Mouse (Mus musculus) forebrain, embryonic 14.5 days (tissue): ENCODE data around the gene Tnfaip8l2. TPM values are rescaled to one million over a fixed set of nuclear protein-coding genes. Genes with fewer than 3 reads are reported as not detected.

Experiments
- ATAC-seq: fragments of 200-750 bp; cut with Nextera tagmentation; 2 replicates; pipeline ENCODE4 v1.8.0; 2017; ENCODE audit warnings: mild to moderate bottlenecking, moderate library complexity
- DNase-seq: peaks from one replicate; pipeline ENCODE4 v3.0.0-alpha.2; 2015; ENCODE audit warnings: low spot score
- H3K27ac ChIP-seq: fragments of 300-500 bp; sonication (generic); 2 replicates; pipeline ENCODE4 v1.5.1; 2014; ENCODE audit warnings: low read depth, mild to moderate bottlenecking, control low read depth, low read length, moderate library complexity
- H3K27me3 ChIP-seq: fragments of 300-500 bp; sonication (generic); replicated peaks from 2 replicates; pipeline ENCODE4 v1.6.1; 2014; ENCODE audit warnings: low read length, control low read depth, mixed read lengths; ENCODE audit not compliant: control insufficient read depth, insufficient read depth
- H3K36me3 ChIP-seq: fragments of 300-500 bp; sonication (generic); 2 replicates; pipeline ENCODE4 v1.6.1; 2014; ENCODE audit warnings: low read length, control low read depth; ENCODE audit not compliant: control insufficient read depth, insufficient read depth
- H3K4me1 ChIP-seq: fragments of 300-500 bp; sonication (generic); 2 replicates; pipeline ENCODE4 v1.6.1; 2014; ENCODE audit warnings: antibody characterized with exemption, low read length, control low read depth; ENCODE audit not compliant: control insufficient read depth, insufficient read depth
- H3K4me2 ChIP-seq: fragments of 300-500 bp; sonication (generic); 2 replicates; pipeline ENCODE4 v1.6.1; 2014; ENCODE audit warnings: mild to moderate bottlenecking, control low read depth, low read length
- H3K4me3 ChIP-seq: fragments of 300-500 bp; sonication (generic); 2 replicates; pipeline ENCODE4 v1.5.1; 2014; ENCODE audit warnings: low read depth, low read length, control low read depth
- H3K9ac ChIP-seq: fragments of 300-500 bp; sonication (generic); 2 replicates; pipeline ENCODE4 v1.6.1; 2014; ENCODE audit warnings: mild to moderate bottlenecking, low read length, control low read depth, moderate library complexity
- H3K9me3 ChIP-seq: fragments of 300-500 bp; sonication (generic); replicated peaks from 2 replicates; pipeline ENCODE4 v1.6.1; 2016; ENCODE audit warnings: low read length, control low read depth, mixed read lengths; ENCODE audit not compliant: control insufficient read depth
- WGBS: fragments of 180-500 bp; shearing (Covaris S2); extraction: QIAGEN DNeasy Blood & Tissue Kit; methylation state at CpG from one replicate; pipeline ENCODE4 v1.1.7; 2014; 5-methylcytosine and 5-hydroxymethylcytosine counted together
- polyA plus RNA-seq: library from polyadenylated mRNA; unstranded; fragments of >200 nt; fragmentation: Nextera tagmentation; extraction: Ambion mirVana; gene quantifications from 2 replicates; pipeline ENCODE4 v1.2.1, GENCODE M21; 2014

Gene Tnfaip8l2
- polyA plus RNA-seq, 1 experiment from 2014 or later: 2.6 TPM

DNA sequence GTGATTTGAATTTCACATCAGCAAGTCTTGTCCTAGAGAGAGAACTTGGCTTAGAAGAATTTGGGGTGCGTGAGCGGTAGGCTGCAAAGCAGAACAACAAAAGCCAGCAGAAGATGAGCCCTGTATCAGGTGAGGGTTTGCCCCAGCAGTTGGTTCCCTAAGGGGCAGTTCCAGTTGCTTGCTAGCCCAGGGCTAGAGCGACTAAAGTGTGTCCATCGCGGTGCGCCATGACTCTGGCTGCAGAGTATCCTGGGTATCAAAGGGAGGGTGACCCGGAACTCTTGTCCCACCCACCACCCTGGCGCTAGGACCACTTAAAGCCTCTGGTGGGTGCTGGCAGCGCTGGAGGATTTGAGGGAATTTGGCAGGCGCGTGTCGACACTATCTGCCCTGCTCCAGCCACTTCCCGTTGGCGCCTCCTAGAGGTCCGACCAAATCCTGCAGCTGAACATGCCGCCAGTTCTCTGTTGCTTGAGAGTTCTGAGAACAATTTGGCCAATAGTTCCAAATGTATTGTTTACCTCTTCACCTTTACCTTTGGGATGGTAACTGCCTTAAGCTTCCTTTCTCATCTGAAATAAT is 31.9 kb upstream of the Tnfaip8l2 start:
- peaks cover 7% of the 10 kb centered on the region; the same call in 1 of the 2 replicates for H3K4me1 ChIP-seq
- no peaks in the 10 kb centered on the region for H3K9me3 ChIP-seq
- H3K27ac ChIP-seq: no peak overlapping the region
- H3K36me3 ChIP-seq: peaks cover 49% of the 10 kb centered on the region
- H3K4me2 ChIP-seq: peak overlapping the region; percentile 42
- 4% methylated on average over 16 of the region's 16 CpGs for WGBS
- no peak overlapping the region for H3K9ac ChIP-seq
- ATAC-seq (peak; percentile 67), DNase-seq (peak; percentile 85)
- H3K4me3 ChIP-seq: no peak overlapping the region
- H3K27me3 ChIP-seq: peaks cover 42% of the 10 kb centered on the region

DNA sequence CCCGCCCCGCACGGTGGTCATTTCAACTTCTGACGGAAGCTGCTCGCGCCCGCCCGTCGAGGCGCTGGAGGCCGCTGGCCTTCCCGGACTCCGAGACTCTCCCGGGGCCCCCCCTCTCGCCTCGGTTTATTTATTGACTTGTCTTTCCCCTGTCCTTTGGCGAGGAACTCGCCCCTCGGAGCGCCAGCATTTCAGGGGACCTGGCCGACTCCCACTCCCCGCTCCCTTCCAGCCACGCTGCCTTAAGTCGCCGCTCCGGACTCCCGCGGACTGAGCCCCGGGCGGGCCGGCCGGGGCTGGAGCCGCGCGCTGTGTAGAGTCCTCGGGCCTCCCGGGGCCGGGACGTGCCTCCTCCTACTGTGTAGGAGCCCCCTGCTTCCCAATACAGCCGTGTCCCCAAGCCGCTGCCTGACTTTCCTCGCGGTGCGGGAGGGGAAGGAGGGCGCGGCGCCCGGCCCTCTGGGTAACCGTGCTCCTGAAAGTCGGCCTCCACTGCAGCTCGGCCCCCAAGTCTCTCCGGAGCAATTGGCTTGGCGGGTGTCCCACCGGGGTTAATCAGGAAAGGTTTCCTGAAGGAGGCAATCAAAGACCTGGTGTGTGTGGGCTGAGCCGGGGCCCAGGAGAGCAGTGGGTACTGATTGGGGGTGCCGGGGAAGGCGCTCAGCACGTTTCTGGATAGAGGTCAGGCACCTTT is 31.2 kb upstream of the Tnfaip8l2 start:
- Histone ChIP-seq H3K9me3 (no peaks in the 10 kb centered on the region), H3K4me3 (peak overlapping the region; percentile 21), H3K4me2 (peak overlapping the region; percentile 42), H3K27ac (no peak overlapping the region), H3K36me3 (peaks cover 56% of the 10 kb centered on the region), H3K27me3 (peaks cover 42% of the 10 kb centered on the region), H3K9ac (peak overlapping the region; percentile 29; the same call in 1 of the 2 replicates), H3K4me1 (peaks cover 7% of the 10 kb centered on the region; the same call in 1 of the 2 replicates)
- WGBS: 3% methylated on average over 57 of the region's 58 CpGs
- peak; percentile 16 for DNase-seq
- peak; percentile 40 for ATAC-seq

DNA sequence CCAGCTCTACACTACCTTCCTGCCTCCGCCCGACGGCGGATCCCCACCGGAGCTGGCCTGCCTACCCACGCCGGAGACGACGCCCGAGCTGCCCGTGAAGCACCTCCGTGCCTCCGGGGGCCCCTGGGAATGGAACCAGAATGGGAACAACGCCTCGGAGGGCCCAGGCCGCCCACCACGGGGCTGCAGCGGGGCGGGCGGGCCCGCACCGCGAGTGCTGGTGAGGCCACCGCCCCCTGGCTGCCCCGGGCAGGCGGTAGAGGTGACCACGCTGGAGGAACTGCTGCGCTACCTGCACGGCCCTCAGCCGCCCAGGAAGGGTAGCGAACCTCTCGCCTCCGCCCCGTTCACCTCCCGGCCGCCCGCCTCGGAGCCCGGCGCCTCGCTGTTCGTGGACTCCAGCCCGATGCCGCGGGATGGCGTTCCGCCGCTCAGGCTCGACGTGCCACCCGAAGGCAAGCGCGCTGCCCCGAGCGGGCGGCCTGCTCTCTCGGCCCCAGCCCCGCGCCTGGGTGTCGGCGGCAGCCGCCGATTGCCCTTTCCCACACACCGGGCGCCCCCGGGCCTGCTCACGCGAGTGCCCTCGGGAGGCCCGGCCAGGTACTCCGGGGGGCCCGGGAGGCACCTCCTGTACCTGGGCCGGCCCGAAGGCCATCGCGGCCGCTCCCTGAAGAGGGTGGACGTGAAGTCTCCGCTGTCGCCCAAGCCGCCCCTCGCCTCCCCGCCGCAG is 30.5 kb upstream of the Tnfaip8l2 start:
- no peaks in the 10 kb centered on the region for H3K9me3 ChIP-seq
- no peak overlapping the region for H3K4me3 ChIP-seq
- WGBS: 15% methylated on average over 83 of the region's 84 CpGs
- no peak overlapping the region; the same call in 1 of the 2 replicates for H3K9ac ChIP-seq
- peaks cover 63% of the 10 kb centered on the region for H3K36me3 ChIP-seq
- no peak for DNase-seq
- H3K4me2 ChIP-seq: no peak overlapping the region
- peak; percentile 16 for ATAC-seq
- H3K4me1 ChIP-seq: peaks cover 7% of the 10 kb centered on the region; the same call in 1 of the 2 replicates
- no peak overlapping the region for H3K27ac ChIP-seq
- H3K27me3 ChIP-seq: peaks cover 42% of the 10 kb centered on the region

DNA sequence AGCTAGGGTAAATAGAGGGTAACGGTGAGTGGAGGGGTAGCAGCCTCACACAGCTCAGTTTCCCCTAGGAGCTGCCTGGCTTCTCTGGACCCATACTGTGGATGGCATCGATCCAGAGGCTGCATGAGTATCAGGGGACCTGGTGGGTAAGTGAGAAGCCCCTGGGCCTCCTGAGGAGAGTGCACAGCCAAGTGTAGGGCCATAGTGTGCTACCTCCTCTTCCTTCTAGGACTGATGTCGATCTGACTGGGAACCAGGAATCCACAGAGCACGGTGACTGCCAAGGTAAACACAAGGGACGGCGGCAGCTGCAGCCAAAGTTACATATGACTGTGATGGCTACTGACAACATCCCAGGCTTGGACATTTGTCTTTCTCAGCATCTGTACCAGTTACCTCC is 28.9 kb upstream of the Tnfaip8l2 start:
- ATAC-seq (no peak), DNase-seq (no peak)
- Histone ChIP-seq H3K36me3 (peaks cover 79% of the 10 kb centered on the region), H3K27ac (no peak overlapping the region), H3K4me1 (peaks cover 7% of the 10 kb centered on the region; the same call in 1 of the 2 replicates), H3K4me2 (no peak overlapping the region), H3K27me3 (peaks cover 42% of the 10 kb centered on the region), H3K9ac (no peak overlapping the region), H3K4me3 (no peak overlapping the region), H3K9me3 (no peaks in the 10 kb centered on the region)
- WGBS: 91% methylated on average over 6 of the region's 6 CpGs

DNA sequence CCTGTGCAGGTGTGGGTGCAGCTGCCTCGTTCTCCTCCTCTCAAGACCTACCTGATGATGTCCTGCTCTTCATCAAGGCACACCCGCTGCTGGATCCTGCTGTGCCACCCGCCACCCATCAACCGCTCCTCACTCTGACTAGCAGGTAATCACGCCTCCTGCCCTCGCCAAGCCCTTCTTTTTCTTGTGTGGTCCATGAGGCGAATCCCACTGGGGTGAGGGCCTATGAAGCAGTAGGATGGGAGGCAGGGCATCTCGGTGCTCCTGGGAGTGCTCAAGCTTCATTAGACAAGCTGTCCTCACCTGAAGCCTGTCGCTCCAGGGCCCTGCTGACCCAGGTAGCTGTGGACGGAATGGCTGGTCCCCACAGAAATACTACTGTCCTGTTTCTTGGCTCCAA is 27.8 kb upstream of the Tnfaip8l2 start:
- H3K9ac ChIP-seq: no peak overlapping the region
- H3K27ac ChIP-seq: no peak overlapping the region
- H3K9me3 ChIP-seq: no peaks in the 10 kb centered on the region
- H3K4me3 ChIP-seq: no peak overlapping the region
- peaks cover 90% of the 10 kb centered on the region for H3K36me3 ChIP-seq
- peaks cover 42% of the 10 kb centered on the region for H3K27me3 ChIP-seq
- H3K4me1 ChIP-seq: peaks cover 7% of the 10 kb centered on the region; the same call in 1 of the 2 replicates
- ATAC-seq (no peak), DNase-seq (no peak)
- 84% methylated on average over 10 of the region's 10 CpGs for WGBS
- H3K4me2 ChIP-seq: no peak overlapping the region

DNA sequence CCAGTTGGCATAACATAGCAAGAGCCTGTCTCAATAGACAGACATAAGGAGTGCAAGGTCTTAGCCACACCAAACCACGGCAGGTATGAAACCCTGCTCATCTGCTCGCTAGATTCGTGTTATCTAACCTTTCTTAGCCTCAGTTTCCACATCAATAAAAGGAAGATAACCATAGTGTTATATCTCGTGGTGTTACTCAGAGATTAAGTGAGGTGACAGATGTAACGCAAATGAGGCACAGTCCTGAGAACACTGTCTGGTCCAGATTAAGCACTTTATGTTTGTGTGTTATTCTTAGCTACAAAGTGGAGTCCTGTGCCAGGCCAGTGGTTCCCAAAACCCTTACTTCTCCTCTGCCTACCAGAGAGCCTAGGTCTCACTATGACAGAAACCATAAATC is 22.7 kb upstream of the Tnfaip8l2 start:
- Histone ChIP-seq H3K4me2 (no peak overlapping the region), H3K27me3 (peaks cover under 1% of the 10 kb centered on the region; the same call in 1 of the 2 replicates), H3K9ac (no peak overlapping the region), H3K4me1 (peaks cover 21% of the 10 kb centered on the region), H3K27ac (no peak overlapping the region), H3K4me3 (no peak overlapping the region), H3K36me3 (peaks cover 56% of the 10 kb centered on the region), H3K9me3 (no peaks in the 10 kb centered on the region)
- no peak for DNase-seq
- ATAC-seq: no peak
- WGBS: 83% methylated on average over 5 of the region's 5 CpGs

DNA sequence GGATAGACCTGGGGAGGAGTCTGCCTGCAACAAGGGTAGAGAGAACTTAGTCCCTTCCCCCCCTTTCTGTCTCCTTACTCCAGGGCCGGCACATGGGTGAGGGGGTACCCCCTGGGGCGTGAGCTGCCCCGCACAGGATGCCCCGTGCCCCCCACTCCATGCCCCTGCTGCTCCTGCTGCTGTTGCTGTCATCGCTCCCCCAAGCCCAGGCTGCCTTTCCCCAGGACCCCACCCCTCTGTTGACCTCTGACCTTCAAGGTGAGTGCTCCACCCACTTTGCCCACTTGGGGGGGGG is 22.0 kb upstream of the Tnfaip8l2 start:
- Histone ChIP-seq H3K4me1 (peaks cover 24% of the 10 kb centered on the region), H3K9me3 (no peaks in the 10 kb centered on the region), H3K9ac (no peak overlapping the region), H3K27ac (no peak overlapping the region), H3K27me3 (no peaks in the 10 kb centered on the region), H3K4me3 (no peak overlapping the region), H3K4me2 (peak overlapping the region; percentile 77; the same call in 1 of the 2 replicates), H3K36me3 (peaks cover 49% of the 10 kb centered on the region)
- ATAC-seq (no peak), DNase-seq (no peak)
- WGBS: 93% methylated on average over 5 of the region's 5 CpGs

DNA sequence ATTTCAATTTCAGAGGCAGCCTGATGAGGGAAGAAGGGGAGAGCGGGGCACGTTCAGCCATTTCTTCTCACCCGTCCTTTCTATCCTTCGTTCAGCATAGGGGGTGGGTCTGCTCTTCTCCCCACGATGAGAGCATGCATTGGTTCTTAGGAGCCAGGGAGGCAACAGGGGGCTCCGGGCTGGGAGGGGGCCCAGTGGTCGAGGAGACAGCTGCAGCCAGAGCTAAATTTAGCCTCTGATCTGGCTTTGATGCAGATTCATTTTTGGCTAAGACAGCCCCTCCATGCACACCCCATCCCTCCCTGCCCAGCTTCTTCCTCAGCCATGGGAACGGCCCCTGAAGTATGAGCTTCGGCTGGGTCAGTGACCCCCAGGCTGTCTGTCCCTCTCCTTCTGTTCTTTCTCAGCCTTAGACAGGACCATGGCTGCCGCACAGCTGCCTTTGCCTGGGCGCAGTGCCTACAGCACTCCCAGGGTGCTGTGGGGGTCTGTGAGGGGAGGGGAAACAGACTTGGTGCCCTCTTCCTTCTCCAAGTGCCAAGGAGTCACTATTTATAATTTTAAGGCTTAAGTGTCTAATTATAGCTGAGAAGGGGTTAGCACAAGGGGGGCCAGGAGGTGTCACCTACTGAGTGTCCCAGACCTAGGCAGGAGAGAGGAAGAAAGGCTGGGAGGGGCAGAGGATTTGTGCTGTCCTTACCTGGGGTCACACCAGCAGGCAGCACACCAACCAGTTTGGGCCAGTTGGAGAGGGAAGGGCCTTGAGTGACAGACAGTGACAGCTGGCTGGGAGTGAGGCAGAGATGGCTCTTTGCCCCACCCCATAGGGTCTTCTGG is 21.5 kb upstream of the Tnfaip8l2 start:
- 64% methylated on average over 11 of the region's 11 CpGs for WGBS
- Histone ChIP-seq H3K4me2 (peak overlapping the region; percentile 77), H3K27ac (no peak overlapping the region), H3K4me3 (0 out of 2 replicates have a peak overlapping the region, but pooled peaks have one; percentile 85), H3K9me3 (no peaks in the 10 kb centered on the region), H3K36me3 (peaks cover 44% of the 10 kb centered on the region), H3K9ac (no peak overlapping the region), H3K4me1 (peaks cover 24% of the 10 kb centered on the region), H3K27me3 (no peaks in the 10 kb centered on the region)
- no peak for DNase-seq
- no peak for ATAC-seq
